Mouse (Mus musculus) heart, postnatal 36 days (tissue): Measurements from ENCODE around the gene Lmo7. TPM values are rescaled to one million over a fixed set of nuclear protein-coding genes. Genes with fewer than 3 reads are reported as not detected.
A peak's percentile ranks its signal among the peaks of the same experiment; 100 is the strongest.

Source experiments
- DNase-seq, 2 experiments: peaks; one replicate each; pipeline ENCODE4 v3.0.0; 2021 to 2022
- intact Hi-C: fragments of 180-260 bp; cut with DNase I; formaldehyde crosslinking; loops from one replicate; pipeline ENCODE4 v1.15.1; 2025
- total RNA-seq, 2 experiments: library from RNA; stranded (reverse); gene quantifications; 2 replicates each; pipeline ENCODE4 v1.2.3; 2021

Lmo7 gene
- total RNA-seq, result 100 to 1,000 TPM; 360 to 412 TPM

DNA sequence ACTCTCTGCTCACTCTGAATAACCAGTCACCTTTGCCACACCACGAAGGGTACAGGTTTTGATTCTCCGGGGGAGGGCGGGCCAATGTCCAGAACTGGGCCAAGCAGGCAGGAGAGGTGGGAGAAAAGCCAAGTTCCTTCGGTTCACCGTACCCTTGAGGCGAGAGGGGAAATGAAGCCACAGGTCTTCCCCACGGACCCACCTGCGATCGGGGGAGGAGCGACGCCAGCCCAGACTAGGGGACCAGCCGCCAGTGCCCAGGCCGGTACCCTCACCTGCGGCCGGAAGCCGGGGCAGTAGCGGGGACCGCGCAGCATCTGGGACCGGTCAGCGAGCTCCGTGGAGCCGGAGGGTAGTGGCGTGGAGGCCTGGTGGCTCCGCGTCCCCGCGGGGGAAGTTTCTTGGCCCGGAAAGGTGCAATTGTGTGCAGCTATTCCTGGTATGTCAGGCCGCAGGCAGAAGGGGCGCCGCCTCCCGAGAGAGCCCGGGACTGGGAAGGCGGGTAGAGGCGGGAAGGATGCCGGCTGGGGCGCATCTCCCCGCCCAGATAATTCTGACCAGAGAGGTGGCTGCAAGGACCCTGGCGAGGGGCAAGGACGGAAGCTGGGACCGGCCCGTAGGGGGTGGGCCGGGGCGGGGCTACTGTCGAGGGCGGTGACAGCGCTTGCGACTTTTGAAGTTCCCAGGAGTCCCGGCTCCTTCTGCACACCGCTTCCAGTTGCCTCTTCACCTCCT lies at the start of gene Lmo7, which contains the start of gene Gm9922:
TSS of gene Lmo7 (plus strand) at position 721 of the 735 bp plus-strand sequence.
TSS of gene Gm9922 (minus strand) at position 578 of the 735 bp plus-strand sequence.
- intact Hi-C loops, result loop anchor here (5.0 kb wide), 1 partner anchor 77 kb away; the partner anchor contains the start of gene Uchl3

DNA sequence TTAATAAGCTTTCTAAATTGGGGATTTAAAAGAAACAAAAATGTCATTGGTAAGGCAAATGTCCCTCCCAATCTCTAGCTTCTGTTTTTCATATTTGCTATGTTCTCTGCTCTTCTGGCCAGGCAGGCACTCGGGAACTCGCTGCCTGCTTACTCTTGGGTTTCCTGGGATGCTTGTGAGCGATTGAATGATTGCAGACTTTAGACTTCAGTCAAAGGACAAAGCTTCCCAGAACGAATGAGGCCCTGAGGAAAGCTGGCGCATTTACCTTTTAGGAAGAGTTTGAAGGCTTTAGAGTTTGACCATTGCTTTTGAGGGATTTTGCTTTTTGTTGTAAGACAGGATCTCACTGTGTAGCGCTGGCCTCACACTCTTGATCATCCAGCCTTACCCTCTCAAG lies 42.1 kb upstream of the Lmo7 start:
- intact Hi-C loops, result no loop called here
- DNase-seq, result no peak

More for the DNA sequence above, at the start of gene Lmo7, which contains the start of gene Gm9922:
- DNase-seq, result peak; percentile 71 to 75

DNA sequence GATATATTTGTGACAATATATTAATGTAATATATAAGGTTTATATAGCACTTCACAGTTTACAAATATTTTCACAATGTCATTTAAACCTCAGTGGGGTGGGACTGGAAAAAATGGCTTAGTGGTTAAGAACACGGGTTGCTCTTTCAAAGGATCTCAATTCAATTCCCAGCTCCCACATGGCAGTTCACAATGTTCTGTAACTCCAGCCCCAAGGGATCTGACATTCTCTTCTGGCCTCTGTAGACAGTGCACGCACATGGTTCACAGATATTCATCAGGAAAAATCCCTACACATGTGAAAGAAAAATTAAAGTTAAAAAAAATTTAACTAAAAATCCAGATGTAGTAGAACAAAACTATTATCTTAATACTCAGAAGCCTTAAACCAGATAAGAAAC lies 41.4 kb upstream of the Lmo7 start:
- no peak for DNase-seq
- intact Hi-C loops, result no loop called here

DNA sequence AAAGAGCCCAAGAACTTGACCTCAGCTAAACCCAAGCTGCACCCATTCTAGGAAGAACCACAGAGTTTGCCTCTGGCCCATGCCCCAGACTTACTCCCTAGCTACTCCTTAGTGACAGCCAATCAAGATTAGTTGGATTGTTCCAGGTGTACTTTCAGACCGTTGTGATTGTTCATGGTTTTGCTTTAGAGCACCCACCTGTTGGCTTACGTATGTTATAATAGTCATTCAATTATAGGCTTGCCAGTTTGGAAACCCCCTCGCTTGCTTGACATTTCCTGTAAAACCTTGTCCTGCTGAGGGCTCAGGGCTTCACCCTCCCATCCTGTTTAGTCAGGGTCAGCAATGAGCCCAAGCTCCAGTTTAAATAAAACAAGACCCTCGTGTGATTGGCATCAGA lies 25.3 kb upstream of the Lmo7 start:
- DNase-seq, result no peak
- intact Hi-C loops, result no loop called here

DNA sequence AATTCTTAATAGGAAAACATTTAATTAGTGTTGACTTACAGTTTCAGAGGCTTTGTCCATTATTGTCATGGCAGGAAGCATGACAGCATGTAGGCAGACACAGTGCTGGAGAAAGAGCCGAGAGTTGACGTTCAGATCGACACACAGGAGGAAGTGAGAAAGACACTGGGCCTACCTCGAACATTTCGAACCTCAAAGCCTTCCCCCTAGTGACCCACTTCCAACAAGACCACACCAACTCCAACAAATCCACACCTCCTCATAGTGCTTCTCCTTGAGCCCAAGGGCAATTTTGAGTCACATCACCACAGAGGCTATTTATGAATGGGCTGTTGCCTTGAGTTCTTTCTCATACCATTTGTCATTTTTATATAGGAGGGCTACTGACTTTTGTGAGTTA lies 22.7 kb upstream of the Lmo7 start:
- DNase-seq, result no peak
- intact Hi-C loops, result no loop called here

DNA sequence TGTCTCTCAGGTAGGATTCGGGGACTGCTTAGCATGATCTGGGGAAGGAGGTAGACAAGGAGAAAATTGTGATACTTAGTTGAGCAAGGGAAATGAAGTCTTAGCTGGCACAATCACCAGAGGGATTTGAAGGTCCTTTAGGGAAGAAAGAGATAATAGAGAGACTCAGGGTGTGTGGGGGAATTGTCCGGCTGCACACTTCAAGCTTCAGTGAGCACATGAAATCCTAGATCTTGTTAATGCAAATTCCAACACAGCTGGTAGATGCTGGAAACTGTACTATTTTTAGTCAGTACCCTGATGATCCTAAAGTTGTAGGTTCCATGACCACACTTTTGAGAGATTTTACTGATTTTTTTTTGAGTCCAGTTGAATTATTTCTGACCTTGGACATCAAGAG lies 15.3 kb upstream of the Lmo7 start:
- DNase-seq, result no peak
- intact Hi-C loops, result no loop called here

DNA sequence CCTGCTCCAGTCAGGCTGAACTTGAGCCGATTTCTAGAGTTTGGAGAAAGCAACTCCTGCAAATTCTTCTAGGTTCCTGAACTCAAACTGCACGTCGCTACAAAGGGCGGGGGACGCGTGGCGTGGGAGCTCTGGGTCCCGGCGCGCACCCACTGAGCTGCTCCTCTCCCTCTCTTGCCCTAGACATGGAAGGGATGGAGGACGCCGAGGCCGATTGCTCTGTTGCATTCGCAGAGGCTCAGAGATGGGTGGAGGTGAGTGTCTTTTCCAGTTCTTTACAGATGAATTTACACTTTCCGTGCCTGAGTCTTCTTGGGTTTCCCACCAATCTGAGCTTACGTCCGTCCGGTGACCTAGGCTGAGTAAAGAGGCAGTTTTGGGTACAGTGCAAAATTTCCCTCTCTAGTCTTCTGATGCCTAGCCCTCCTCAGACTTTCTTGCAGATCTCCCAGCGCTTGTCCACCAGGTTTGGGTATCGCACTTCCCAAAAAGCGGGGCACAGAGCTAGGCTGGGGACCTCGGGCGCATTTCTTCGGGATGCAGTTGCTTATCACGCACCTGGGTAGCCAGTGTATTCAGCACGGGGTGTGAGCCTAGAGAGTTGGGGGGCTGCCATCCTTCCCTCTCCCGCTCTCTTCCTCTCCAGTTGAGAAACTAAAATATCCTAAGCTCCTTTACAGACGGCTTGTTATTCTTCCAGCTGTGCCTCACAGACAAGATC lies 375 bp downstream of the Lmo7 start:
- intact Hi-C loops, result loop anchor here (5.0 kb wide), 1 partner anchor 78 kb away; the partner anchor contains the start of gene Uchl3
- no peak for DNase-seq

DNA sequence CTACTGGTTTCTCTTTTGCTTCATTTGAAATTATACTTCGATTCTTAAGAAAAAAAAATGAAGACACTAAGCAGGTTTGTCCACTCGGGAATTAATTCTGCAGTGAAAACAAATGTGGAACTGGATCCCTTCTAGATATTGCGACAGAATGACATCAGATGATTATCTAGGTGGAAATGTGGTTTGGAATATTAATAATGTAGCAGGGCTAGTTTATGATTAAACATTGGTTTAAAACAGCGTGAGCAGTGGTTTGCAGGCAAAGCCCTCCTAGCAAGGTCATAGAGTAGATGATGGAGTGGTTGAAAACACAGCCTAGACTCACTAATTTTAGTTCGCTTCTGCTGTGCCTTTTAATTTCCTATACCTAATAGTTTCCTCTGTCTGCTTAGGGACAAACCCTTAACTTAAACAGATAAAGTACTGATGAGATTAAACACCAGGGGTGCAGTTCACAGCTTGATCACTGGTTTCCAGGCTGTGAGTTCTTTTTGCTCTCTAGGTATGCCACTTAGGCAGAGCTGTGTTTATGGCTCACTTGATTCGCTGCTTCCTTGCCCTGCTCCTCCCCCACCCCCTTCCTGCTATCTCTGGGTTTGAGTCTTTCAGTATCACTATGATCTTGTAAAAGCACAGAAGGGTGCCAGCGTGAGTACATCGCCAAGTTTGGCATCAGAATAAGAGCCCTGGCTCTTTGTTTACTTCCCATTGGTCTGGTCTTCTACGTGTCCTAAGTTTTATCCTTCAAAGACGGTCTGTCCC lies 4.0 kb downstream of the Lmo7 start:
- intact Hi-C loops, result no loop called here

DNA sequence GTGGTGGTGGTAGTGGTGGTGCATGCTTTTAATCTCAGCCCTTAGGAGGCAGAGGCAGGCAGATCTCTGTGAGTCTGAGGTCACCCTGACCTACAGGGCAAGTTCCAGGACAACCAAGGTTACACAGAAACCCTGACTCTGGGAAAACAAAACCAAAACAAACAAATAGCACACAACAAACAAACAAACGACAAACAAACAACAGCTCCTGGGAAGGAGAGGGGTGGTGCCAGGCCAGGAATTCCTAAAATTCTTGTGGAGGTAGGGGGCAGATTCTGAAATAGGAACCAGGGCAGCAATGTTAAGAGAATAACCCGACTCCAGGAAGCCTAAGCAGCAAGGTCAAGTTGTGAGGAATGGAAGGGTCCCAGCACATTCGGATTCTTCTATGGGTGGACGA lies 7.7 kb downstream of the Lmo7 start:
- intact Hi-C loops, result no loop called here
- no peak for DNase-seq

More for the DNA sequence above, 4.0 kb downstream of the Lmo7 start:
- DNase-seq, result no peak

DNA sequence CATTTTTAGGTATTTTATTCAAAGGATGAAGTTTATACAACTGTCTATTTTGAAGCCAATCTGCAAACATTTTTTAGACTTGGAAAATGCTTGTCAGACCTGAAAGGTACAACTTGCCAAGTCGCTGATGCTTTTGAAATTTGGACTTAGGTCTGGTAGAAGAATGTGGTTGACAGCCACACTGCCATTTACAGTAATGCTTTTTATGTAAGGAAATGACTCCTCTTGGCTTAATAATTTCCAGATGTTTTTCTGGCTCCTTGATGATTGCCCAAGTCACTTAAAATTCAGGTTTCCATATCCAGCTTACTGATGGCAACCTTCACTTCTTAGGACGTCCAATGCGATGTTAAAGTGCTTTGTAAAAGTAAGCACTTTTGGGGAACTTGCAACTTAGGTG lies 16.9 kb downstream of the Lmo7 start:
- intact Hi-C loops, result no loop called here
- DNase-seq, result no peak

DNA sequence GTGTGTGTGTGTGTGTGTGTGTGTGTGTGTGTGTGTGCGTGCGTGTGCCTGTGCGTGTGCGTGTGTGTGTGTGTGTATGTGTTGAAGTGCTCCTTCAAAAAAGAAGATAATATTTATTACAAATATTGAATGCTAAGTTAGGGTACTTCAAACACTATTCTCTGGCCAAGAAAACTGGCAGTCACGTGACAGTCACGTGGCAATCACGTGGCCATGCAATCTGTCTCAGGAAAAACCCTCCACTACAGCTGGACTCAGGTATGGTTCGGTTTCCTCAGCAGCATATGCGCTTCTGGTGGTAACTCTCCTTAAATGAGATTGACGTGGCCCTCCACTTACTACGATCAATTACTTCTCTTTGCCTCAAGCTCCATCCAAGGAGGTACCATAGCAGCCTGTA lies 18.1 kb downstream of the Lmo7 start:
- no peak for DNase-seq
- intact Hi-C loops, result no loop called here

DNA sequence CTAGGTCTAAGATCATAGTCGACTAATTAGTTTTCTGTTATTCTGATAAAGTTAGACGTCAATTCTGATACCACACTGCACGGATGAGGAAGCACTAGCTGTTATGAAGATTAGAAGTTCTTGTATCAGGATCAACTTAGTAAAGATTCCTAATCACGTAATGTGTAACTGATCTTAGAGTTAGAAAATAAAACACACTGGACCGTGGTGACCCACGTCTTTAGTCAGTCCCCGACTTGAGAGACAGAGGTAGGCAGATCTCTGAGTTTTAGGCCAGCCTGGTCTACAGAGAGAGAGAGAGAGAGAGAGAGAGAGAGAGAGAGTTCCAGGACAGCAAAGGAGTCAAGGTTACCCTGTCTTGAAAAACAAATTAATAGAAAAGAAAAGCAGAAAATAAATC lies 18.7 kb downstream of the Lmo7 start:
- intact Hi-C loops, result no loop called here
- DNase-seq, result no peak

DNA sequence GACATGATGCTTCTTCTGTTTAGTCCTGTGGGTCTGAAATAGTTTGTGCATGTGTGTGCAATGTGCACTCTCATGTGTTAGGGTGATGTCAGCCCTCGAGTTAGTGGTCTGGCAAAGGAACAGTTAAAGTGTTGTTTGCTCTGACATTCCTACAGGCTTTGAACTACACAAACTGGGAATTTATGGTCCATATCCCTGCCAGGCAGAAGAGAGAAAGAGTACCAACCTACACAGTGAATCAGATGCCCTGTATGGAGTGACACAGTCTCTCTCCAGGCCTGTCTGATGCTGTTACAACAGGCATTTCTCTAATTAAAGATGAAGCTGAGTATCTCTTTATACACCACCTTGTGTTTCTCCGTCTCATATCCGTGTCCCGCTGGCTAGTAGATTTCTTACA lies 21.2 kb downstream of the Lmo7 start:
- intact Hi-C loops, result no loop called here
- DNase-seq, result no peak

DNA sequence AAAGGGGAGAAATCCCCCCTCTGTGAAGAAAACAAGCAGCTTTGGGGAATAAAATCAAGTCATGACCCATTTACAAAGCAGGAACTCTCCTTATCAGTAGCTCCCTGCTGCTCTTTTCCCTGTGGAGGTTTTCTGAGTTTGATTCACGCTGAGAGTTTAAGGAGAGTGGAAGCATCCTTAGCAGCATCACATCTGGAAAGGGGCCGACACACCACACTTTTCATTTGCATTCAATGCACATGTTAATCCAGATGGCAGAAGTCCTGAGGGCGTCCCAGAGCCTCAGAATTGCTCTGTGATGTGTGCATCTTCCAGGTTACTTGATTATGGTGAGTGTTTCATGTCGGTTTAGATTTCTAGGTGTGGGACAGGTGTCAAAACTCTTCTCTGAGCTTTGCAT lies 25.7 kb downstream of the Lmo7 start:
- intact Hi-C loops, result no loop called here
- DNase-seq, result no peak

DNA sequence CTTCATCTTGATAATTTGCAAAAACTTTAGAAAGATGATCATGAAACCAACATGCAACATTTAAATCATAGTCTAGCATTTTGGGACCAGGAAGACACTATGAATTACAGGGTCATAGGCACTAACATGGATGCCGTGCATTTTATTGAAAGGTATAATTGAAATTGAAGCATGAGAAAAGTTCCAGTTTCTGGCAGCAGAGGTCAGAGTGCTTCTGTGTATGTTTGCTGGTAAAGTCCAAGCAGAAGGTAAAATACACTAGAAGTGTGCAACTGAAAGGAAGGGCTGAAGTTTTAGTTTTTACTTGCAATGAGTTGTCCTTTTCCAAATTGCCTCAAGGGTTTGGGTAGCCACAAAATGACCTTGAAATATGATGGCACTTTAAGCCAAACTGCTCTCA lies 32.5 kb downstream of the Lmo7 start:
- intact Hi-C loops, result no loop called here

DNA sequence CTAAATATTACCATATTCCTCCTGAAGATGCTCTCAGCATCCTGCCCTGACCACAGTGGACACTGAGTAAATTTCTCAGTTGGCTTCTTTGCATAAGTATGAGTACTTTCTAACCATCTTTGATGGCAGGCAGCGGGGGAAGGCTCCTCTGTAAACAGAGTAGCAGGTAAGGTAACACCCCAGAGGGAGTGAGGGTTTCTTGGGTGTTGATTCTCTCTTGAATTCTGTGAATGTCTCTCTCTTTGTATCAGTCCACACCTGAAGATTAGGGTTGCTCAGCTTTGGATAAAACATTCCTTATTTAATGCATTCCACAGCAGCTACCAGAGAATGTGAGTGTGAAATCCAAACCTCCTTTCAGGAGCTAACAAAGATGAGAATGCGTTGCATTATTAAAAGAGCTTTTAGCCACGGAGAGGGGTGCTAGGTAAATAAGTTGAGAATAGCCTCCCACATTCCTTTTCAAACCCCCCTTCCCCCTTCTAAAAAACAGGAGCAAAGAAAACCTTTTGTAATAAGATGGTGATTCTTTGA lies 34.1 kb downstream of the Lmo7 start:
- intact Hi-C loops, result no loop called here
- DNase-seq, result no peak

More for the DNA sequence above, 32.5 kb downstream of the Lmo7 start:
- no peak for DNase-seq

DNA sequence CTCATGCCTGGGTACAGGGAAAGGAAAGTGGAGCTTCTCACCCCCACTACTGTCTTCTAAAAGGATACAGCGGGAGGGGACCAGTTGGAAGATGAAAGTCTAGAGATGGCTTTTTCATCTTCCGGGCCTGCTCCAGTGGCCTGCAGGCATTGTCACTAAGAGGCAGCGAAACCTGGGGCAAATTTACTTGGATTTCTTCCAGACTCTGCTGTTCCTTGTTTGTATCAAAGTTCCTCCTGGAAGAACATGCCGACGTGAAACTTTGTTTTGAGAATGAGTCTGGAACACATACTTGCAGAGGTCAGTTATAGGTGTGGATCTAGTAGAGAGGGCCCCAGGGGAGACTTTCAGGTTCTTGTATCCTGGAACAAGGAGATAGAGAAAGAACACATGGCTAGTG lies 41.6 kb downstream of the Lmo7 start:
- DNase-seq, result no peak
- intact Hi-C loops, result loop anchor here (5.0 kb wide), 1 partner anchor 741 kb away; no protein-coding TSS in a partner anchor

DNA sequence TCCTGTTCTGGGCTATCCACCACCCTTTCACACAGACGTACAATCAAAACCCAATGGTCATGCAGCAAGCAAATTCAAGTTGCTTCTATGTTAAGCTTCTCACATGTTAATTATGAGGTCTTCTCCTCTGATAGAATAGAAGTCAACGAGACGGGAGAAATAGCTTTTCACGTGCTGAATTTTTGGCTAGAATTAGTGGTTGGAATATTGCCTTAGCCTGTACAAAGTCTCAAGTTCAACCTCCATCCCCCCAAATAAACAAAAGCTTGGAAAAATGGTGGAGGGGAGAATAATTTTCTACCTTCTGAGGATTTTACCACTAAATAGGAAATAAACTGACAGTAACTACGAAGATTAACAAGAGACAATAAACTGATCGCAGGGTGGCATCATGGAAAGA lies 42.0 kb downstream of the Lmo7 start:
- intact Hi-C loops, result loop anchor here (5.0 kb wide), 1 partner anchor 741 kb away; no protein-coding TSS in a partner anchor
- no peak for DNase-seq

DNA sequence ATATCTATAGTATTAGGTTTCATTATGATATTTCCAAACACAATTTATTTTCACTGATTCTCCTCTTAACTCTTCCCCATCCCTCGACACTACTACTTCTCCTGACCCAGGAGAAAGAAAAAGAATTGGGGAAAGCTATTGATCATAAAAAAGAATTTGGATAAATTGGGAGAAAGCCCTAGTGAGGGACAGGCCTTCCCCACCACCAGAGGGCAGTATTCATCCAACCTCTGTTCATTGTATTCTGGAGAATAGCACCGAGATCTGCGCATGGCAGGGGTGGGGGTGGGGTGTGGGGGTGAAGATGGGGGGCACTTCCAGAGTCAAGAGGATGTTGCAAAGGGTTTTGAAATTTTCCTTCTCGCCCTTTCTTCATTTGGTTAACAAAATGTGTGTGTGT lies 44.9 kb downstream of the Lmo7 start:
- intact Hi-C loops, result loop anchor here (5.0 kb wide), 1 partner anchor 738 kb away; no protein-coding TSS in a partner anchor
- DNase-seq, result peak; percentile 16 to 18

DNA sequence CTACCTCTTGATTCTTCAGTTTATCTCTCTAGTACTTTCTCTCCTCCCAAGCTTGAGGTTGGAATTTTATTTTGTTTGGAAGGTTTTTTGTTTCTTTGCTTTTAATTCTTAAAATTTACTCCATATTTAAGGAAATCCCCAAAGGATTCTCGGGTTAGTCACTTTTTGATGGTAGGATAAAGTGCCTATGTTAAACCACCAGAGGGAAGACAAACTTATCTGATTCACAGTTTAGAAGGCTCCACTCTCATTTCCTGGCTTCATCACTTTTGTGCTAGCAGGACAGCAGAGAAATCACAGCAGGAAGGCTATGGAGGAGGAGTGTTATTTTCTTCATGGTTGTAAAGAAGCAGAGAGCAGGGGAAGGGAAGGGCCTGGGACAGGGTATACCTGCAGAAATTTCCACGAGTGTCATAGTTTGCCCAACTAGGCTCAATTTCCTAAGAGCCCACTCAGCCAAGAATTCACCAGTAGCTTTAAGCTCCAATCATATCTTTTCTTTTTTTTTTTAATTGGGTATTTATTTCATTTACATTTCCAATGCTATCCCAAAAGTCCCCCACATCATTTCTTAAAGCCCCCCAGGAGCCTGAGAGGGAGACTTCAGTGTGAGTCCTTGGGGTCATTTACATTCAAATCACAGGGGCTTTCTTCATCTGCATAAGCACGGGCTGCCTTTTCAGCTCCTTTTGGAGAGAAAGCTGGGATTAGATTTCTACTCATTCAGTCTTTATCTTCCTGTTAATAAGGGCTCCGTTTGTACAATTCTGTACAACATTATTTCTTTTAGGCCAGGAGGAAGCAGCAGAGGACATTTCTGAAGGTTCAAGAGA lies 46.8 kb downstream of the Lmo7 start:
- intact Hi-C loops, result no loop called here
- no peak for DNase-seq
